Mouse (Mus musculus) embryonic facial prominence, embryonic 14.5 days (tissue): ENCODE measurements around the gene Gm20388. TPM values are rescaled to one million over a fixed set of nuclear protein-coding genes. Genes with fewer than 3 reads are reported as not detected.

Source experiments
- ATAC-seq: fragments of 200-750 bp; cut with Nextera tagmentation; 2 replicates; pipeline ENCODE4 v1.8.0; 2017; ENCODE audit warnings: low read depth, moderate number of reproducible peaks, moderate TSS enrichment
- DNase-seq: peaks from one replicate; pipeline ENCODE4 v3.0.0-alpha.2; 2015; ENCODE audit warnings: low spot score
- H3K27ac ChIP-seq: fragments of 300-500 bp; sonication (generic); replicated peaks from 2 replicates; pipeline ENCODE4 v1.5.1; 2014; ENCODE audit warnings: low read depth, mild to moderate bottlenecking, low read length, moderate library complexity
- H3K27me3 ChIP-seq: fragments of 300-500 bp; sonication (generic); replicated peaks from 2 replicates; pipeline ENCODE4 v1.6.1; 2014; ENCODE audit warnings: low read length; ENCODE audit not compliant: control insufficient read depth, insufficient read depth
- H3K36me3 ChIP-seq: fragments of 300-500 bp; sonication (generic); 2 replicates; pipeline ENCODE4 v1.6.1; 2014; ENCODE audit warnings: low read length, mixed read lengths; ENCODE audit not compliant: control insufficient read depth, insufficient read depth
- H3K4me1 ChIP-seq: fragments of 300-500 bp; sonication (generic); 2 replicates; pipeline ENCODE4 v1.6.1; 2014; ENCODE audit warnings: antibody characterized with exemption, low read length; ENCODE audit not compliant: control insufficient read depth, insufficient read depth
- H3K4me2 ChIP-seq: fragments of 300-500 bp; sonication (generic); 2 replicates; pipeline ENCODE4 v1.6.1; 2014; ENCODE audit warnings: low read depth, mild to moderate bottlenecking, low read length, moderate library complexity, mixed read lengths
- H3K4me3 ChIP-seq: fragments of 300-500 bp; sonication (generic); 2 replicates; pipeline ENCODE4 v1.5.1; 2014; ENCODE audit warnings: low read depth, mild to moderate bottlenecking, low read length
- H3K9ac ChIP-seq: fragments of 300-500 bp; sonication (generic); 2 replicates; pipeline ENCODE4 v1.6.1; 2014; ENCODE audit warnings: low read depth, mild to moderate bottlenecking, low read length, moderate library complexity, mixed read lengths
- H3K9me3 ChIP-seq: fragments of 300-500 bp; sonication (generic); 2 replicates; pipeline ENCODE4 v1.6.1; 2016; ENCODE audit warnings: low read length; ENCODE audit not compliant: control insufficient read depth
- WGBS: fragments of 180-500 bp; shearing (Covaris S2); extraction: QIAGEN DNeasy Blood & Tissue Kit; methylation state at CpG from one replicate; pipeline ENCODE4 v1.1.7; 2014; 5-methylcytosine and 5-hydroxymethylcytosine counted together
- polyA plus RNA-seq: library from polyadenylated mRNA; unstranded; fragments of >200 nt; fragmentation: Nextera tagmentation; extraction: Ambion mirVana; gene quantifications from 2 replicates; pipeline ENCODE4 v1.2.1, GENCODE M21; 2014

The Gm20388 gene
- polyA plus RNA-seq, 1 experiment from 2014 or later: not detected

DNA sequence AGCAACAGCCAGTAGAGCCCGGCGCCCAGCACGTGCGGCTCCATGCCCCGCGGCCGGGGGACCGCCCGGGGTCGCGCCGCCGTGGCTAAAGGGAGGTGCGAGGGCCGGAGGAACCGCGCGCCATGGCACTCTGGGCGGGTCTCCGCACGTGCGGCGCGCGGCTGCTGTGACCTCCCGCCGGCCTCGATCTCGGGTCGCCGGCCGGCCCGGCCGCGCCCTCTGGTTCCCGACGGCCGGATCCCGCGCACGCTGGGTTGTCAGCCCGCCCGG, 2640.3 kb downstream of the Gm20388 start:
- Histone ChIP-seq H3K9me3 (no peaks in the 10 kb centered on the region), H3K36me3 (no peaks in the 10 kb centered on the region), H3K27me3 (no peaks in the 10 kb centered on the region), H3K4me2 (peak overlapping the region; percentile 77), H3K4me3 (peak overlapping the region; percentile 78), H3K27ac (peak overlapping the region; percentile 91), H3K9ac (peak overlapping the region; percentile 94), H3K4me1 (peaks cover 34% of the 10 kb centered on the region)
- no CpG with 5 or more reads among the region's 43 CpGs for WGBS
- ATAC-seq: no peak; the same call in 1 of the 2 replicates
- no peak for DNase-seq

- ATAC-seq: peak; percentile 75
Measured at GRCm38 (mm10) chr8:122551265-122552051, 2640.8 kb downstream of the Gm20388 start, which contains the start of gene Piezo1. TSS of gene Piezo1 (minus strand) at chr8:122551329.

GRCm38 (mm10) chr8:122554786-122555185, 2644.1 kb downstream of the Gm20388 start:
- Histone ChIP-seq H3K27me3 (no peaks in the 10 kb centered on the region), H3K4me2 (no peak overlapping the region), H3K4me3 (no peak overlapping the region), H3K9ac (no peak overlapping the region), H3K4me1 (peaks cover 33% of the 10 kb centered on the region), H3K36me3 (no peaks in the 10 kb centered on the region), H3K27ac (peak overlapping the region; percentile 91; the same call in 1 of the 2 replicates), H3K9me3 (no peaks in the 10 kb centered on the region)
- 55% methylated on average over 6 of the region's 6 CpGs for WGBS
- DNase-seq (peak; percentile 80), ATAC-seq (no peak)

More at GRCm38 (mm10) chr8:122551265-122552051, 2640.8 kb downstream of the Gm20388 start, which contains the start of gene Piezo1:
- Histone ChIP-seq H3K27me3 (no peaks in the 10 kb centered on the region), H3K4me1 (peaks cover 36% of the 10 kb centered on the region), H3K9me3 (no peaks in the 10 kb centered on the region), H3K4me2 (peak within 1 kb of the TSS; percentile 77), H3K36me3 (no peaks in the 10 kb centered on the region), H3K9ac (peak within 1 kb of the TSS; percentile 94), H3K27ac (peak within 1 kb of the TSS; percentile 91), H3K4me3 (peak within 1 kb of the TSS; percentile 78)
- 23% methylated on average over 22 of the region's 56 CpGs for WGBS
- DNase-seq: peak; percentile 87

- Histone ChIP-seq H3K4me1 (peaks cover 27% of the 10 kb centered on the region), H3K4me3 (no peak overlapping the region), H3K27ac (peak overlapping the region; percentile 91), H3K27me3 (no peaks in the 10 kb centered on the region), H3K9ac (0 out of 2 replicates have a peak overlapping the region, but pooled peaks have one; percentile 42), H3K4me2 (no peak overlapping the region), H3K9me3 (no peaks in the 10 kb centered on the region), H3K36me3 (no peaks in the 10 kb centered on the region)
- peak; percentile 69 for ATAC-seq
- 65% methylated on average over 12 of the region's 12 CpGs for WGBS
- DNase-seq: peak; percentile 90
Measured at GRCm38 (mm10) chr8:122556030-122557009, 2645.7 kb downstream of the Gm20388 start.

DNA sequence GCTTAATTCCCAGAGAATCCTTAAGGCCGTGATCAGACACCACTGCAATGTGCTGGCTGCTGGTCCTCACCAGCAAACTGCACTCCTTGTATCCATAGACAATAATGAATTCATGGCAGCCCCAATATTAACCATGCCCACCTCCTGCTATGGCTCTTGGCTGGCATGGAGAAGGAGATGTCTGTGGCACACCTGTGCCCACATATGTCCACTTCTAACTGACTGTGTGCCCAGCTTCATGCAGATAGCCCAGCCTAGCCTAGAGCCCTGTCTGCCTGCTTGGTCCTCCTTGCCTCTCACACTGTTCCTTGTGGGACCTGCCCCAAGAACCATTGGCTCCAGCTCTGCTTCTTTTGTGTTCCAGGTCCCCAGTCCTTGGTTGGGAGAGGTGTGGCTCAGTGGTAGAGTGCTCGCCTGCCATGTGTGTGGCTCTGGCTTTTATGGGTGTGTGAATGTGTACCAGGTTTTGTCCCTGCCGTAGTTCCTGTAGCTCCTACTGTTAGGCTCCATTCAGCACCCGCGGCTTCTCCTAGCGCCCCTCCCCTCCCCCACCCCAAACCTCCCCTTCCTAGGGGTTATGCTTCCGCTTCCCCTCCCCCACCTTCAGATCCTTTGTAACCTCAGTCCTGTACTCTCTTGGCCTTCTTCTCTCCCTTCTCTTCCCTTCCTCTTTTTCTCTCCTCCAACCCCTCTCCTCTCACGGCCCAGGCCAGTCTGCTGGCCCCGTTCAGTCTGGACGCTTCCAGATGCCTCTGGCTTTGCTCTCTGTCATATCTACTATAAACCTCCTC, 2646.8 kb downstream of the Gm20388 start:
- no peak overlapping the region for H3K4me3 ChIP-seq

GRCm38 (mm10) chr8:122558671-122559349, 2648.2 kb downstream of the Gm20388 start:
- Histone ChIP-seq H3K4me1 (peaks cover 27% of the 10 kb centered on the region), H3K9me3 (no peaks in the 10 kb centered on the region), H3K4me3 (no peak overlapping the region), H3K27me3 (no peaks in the 10 kb centered on the region), H3K27ac (no peak overlapping the region), H3K36me3 (no peaks in the 10 kb centered on the region), H3K4me2 (no peak overlapping the region), H3K9ac (no peak overlapping the region)
- DNase-seq (no peak), ATAC-seq (no peak)
- 28% methylated on average over 6 of the region's 12 CpGs for WGBS

More for the DNA sequence above, 2646.8 kb downstream of the Gm20388 start:
- no peak for DNase-seq
- H3K27ac ChIP-seq: peak overlapping the region; percentile 91
- no peaks in the 10 kb centered on the region for H3K27me3 ChIP-seq
- H3K4me1 ChIP-seq: peaks cover 27% of the 10 kb centered on the region
- 35% methylated on average over 10 of the region's 10 CpGs for WGBS
- no peak overlapping the region for H3K4me2 ChIP-seq
- no peaks in the 10 kb centered on the region for H3K36me3 ChIP-seq
- no peak for ATAC-seq
- H3K9ac ChIP-seq: no peak overlapping the region
- no peaks in the 10 kb centered on the region for H3K9me3 ChIP-seq

DNA sequence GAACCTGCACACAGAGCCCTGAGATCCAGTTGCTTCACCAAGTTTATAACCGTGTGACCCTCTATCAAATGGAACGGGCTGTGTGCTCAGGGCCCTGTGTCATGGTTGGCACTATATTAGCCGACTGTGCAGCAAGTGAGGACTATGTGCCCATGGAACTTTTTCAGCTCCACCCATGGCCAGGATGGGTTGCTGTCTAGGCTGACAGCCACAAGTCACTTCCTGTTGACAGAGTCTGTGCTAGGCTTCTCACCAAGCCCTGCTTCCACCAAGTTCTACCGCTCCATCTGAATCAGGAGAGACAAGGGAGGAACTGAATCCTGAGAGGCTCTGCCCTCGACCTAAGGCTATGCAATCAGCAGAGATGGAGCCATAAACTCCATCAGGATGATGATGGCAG, 2650.6 kb downstream of the Gm20388 start:
- H3K4me3 ChIP-seq: no peak overlapping the region
- H3K4me1 ChIP-seq: peaks cover 16% of the 10 kb centered on the region
- H3K36me3 ChIP-seq: no peaks in the 10 kb centered on the region
- ATAC-seq (no peak), DNase-seq (no peak)
- H3K4me2 ChIP-seq: no peak overlapping the region
- H3K9me3 ChIP-seq: no peaks in the 10 kb centered on the region
- 83% methylated on average over 5 of the region's 5 CpGs for WGBS
- no peak overlapping the region for H3K27ac ChIP-seq
- no peaks in the 10 kb centered on the region for H3K27me3 ChIP-seq
- H3K9ac ChIP-seq: no peak overlapping the region
